Mouse (Mus musculus) cerebellum, adult 11-12 months (tissue): ENCODE data around the gene Car12.

Experiments used
- DNase-seq: peaks from one replicate; pipeline ENCODE4 v3.0.0; 2022

Gene Car12

GRCm38 (mm10) chr9:66714022-66714515 is 583 bp downstream of the Car12 start:
- DNase-seq: no peak

GRCm38 (mm10) chr9:66715361-66715760 is 1.9 kb downstream of the Car12 start:
- DNase-seq: no peak

- no peak for DNase-seq
These were observed 3.0 kb downstream of the Car12 start for GRCm38 (mm10) chr9:66716533-66716932.

- DNase-seq: no peak
These were observed 7.4 kb downstream of the Car12 start for GRCm38 (mm10) chr9:66720686-66721450.

- DNase-seq: no peak
These were observed 8.8 kb downstream of the Car12 start for GRCm38 (mm10) chr9:66722187-66722868.

GRCm38 (mm10) chr9:66722869-66723272 is 9.4 kb downstream of the Car12 start:
- DNase-seq: no peak

- DNase-seq: no peak
These were observed 12.1 kb downstream of the Car12 start for GRCm38 (mm10) chr9:66725591-66725990.

- DNase-seq: peak; percentile 78
These were observed 13.8 kb downstream of the Car12 start for GRCm38 (mm10) chr9:66727333-66727732.

GRCm38 (mm10) chr9:66730556-66730955 is 17.1 kb downstream of the Car12 start:
- no peak for DNase-seq

- no peak for DNase-seq
These were observed 17.8 kb downstream of the Car12 start for GRCm38 (mm10) chr9:66731284-66731683.

GRCm38 (mm10) chr9:66732791-66733691 is 19.6 kb downstream of the Car12 start:
- DNase-seq: peak; percentile 94

GRCm38 (mm10) chr9:66734568-66734967 is 21.1 kb downstream of the Car12 start:
- no peak for DNase-seq

GRCm38 (mm10) chr9:66735122-66735521 is 21.6 kb downstream of the Car12 start:
- DNase-seq: no peak

GRCm38 (mm10) chr9:66736016-66736415 is 22.5 kb downstream of the Car12 start:
- DNase-seq: no peak

GRCm38 (mm10) chr9:66736551-66736950 is 23.1 kb downstream of the Car12 start:
- DNase-seq: no peak

GRCm38 (mm10) chr9:66739516-66739915 is 26.0 kb downstream of the Car12 start:
- no peak for DNase-seq

- peak; percentile 65 for DNase-seq
These were observed 31.0 kb downstream of the Car12 start for GRCm38 (mm10) chr9:66744531-66744930.

- no peak for DNase-seq
These were observed 34.9 kb downstream of the Car12 start for GRCm38 (mm10) chr9:66748390-66748789.

GRCm38 (mm10) chr9:66752849-66753248 is 39.4 kb downstream of the Car12 start:
- DNase-seq: no peak

GRCm38 (mm10) chr9:66760991-66761390 is 47.5 kb downstream of the Car12 start:
- DNase-seq: no peak

- DNase-seq: no peak
These were observed 55.2 kb downstream of the Car12 start for GRCm38 (mm10) chr9:66768721-66769120.

GRCm38 (mm10) chr9:66769275-66769674 is 55.8 kb downstream of the Car12 start:
- DNase-seq: no peak

GRCm38 (mm10) chr9:66770701-66771100 is 57.2 kb downstream of the Car12 start:
- no peak for DNase-seq
